Mouse (Mus musculus) CH12.LX (cell line): ENCODE results near the gene Vamp2.

Source experiments
- CTCF ChIP-seq, 2 experiments: IDR thresholded peaks in 1 of 2; conservative IDR thresholded peaks in 1 of 2; 2 replicates each; pipeline ENCODE4 v1.5.1; 2011 to 2012; ENCODE audit warnings: low read depth in 2 of 2, low read length in 2 of 2, improper control_type of control experiment in 1 of 2, inconsistent platforms in 1 of 2, mild to moderate bottlenecking in 1 of 2, moderate library complexity in 1 of 2
- E2F4 ChIP-seq: IDR thresholded peaks from 2 replicates; pipeline ENCODE4 v1.6.1; 2011; ENCODE audit warnings: low read depth, low read length, improper control_type of control experiment; ENCODE audit not compliant: insufficient replicate concordance
- EP300 ChIP-seq: IDR thresholded peaks from 2 replicates; pipeline ENCODE4 v1.6.1; 2011; ENCODE audit warnings: low read length, improper control_type of control experiment
- GABPA ChIP-seq: IDR thresholded peaks from 2 replicates; pipeline ENCODE4 v1.6.1; 2012; ENCODE audit warnings: low read depth, low read length, improper control_type of control experiment, inconsistent platforms; ENCODE audit not compliant: insufficient replicate concordance
- MAX ChIP-seq: IDR thresholded peaks from 2 replicates; pipeline ENCODE4 v1.6.1; 2011; ENCODE audit warnings: low read length, improper control_type of control experiment
- MAZ ChIP-seq: IDR thresholded peaks from 2 replicates; pipeline ENCODE4 v1.6.1; 2012; ENCODE audit warnings: low read depth, mild to moderate bottlenecking, inconsistent platforms, low read length, improper control_type of control experiment, moderate library complexity
- MEF2A ChIP-seq: IDR thresholded peaks from 2 replicates; pipeline ENCODE4 v1.6.1; 2014; ENCODE audit warnings: low read depth, mild to moderate bottlenecking, inconsistent platforms, low read length, improper control_type of control experiment, borderline replicate concordance
- MXI1 ChIP-seq: IDR thresholded peaks from 2 replicates; pipeline ENCODE4 v1.6.1; 2011; ENCODE audit warnings: mild to moderate bottlenecking, low read depth, low read length, improper control_type of control experiment
- MYC ChIP-seq: IDR thresholded peaks from 2 replicates; pipeline ENCODE4 v1.6.1; 2011; ENCODE audit warnings: low read depth, mild to moderate bottlenecking, improper control_type of control experiment, low read length
- NRF1 ChIP-seq: IDR thresholded peaks from 2 replicates; pipeline ENCODE4 v1.6.1; 2014; ENCODE audit warnings: low read depth, mild to moderate bottlenecking, inconsistent platforms, low read length, improper control_type of control experiment, moderate library complexity
- TBP ChIP-seq: conservative IDR thresholded peaks from 2 replicates; pipeline ENCODE4 v1.6.1; 2011; ENCODE audit warnings: low read depth, low read length, improper control_type of control experiment

GRCm38 (mm10) chr11:69123693-69124497, 35.6 kb downstream of the Vamp2 start:
- TF ChIP-seq EP300 (no peak), NRF1 (peak; percentile 69), CTCF (conservative IDR thresholded peaks at IDR 0.05 in 1 of 2, IDR thresholded peaks at IDR 0.05 in 1 of 2; ENCODE audit: low read depth in 2 of 2, low read length in 2 of 2) (no peak), MAX (peak; percentile 49; the same call in 1 of the 2 replicates), GABPA (no peak), MAZ (no peak), MEF2A (0 out of 2 replicates have a peak, but pooled peaks have one; percentile 5), MXI1 (0 out of 2 replicates have a peak, but pooled peaks have one; percentile 71), E2F4 (peak; percentile 7; the same call in 1 of the 2 replicates), MYC (no peak), TBP (peak; percentile 98)
